Mouse (Mus musculus): ENCODE results near the gene Wipi1.
"Not testable (repeated sequence)": the region's sequence is repeated elsewhere in the genome, so short reads cannot be mapped to it uniquely, and the experiment has no call there.

Gene Wipi1

DNA sequence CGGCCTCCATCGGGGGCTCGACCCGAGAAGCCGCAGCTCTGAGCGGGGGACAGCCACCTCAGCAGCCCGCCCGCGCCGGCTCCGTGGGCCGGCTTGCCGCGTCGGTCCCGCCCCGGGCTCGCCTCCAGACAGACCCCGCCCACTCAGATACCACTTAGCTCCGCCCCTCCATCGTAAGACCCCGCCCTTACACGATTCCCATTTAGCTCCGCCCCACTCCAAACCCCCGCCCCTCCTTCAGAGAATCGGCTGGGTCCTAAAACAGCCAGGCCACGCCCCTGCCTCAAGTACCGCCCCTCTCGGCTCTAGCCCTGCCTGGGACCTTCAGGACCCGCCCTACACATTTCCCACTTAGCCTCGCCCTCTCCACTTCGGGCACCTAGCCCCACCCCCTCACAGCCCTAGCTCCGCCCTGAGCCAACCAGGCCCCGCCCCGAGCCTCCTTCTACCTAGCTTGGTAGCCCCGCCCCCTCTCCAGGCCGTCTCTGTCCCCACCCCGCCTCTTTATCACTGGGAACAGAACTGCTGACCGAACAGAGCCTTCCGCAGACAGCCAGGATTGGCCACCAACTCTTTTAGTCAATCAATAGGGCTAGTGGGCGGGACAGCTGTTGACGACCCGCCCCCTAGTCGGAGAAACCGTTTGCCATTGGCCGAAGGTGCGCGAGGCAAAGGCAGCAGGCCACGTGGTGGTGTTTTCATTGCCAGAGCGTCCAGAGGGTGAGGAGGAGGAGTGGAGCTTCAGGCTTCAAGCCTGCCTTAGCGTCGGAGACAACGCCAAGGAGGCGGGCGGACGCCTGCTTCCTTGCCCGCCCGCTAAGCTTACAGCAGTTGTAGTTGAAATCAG is at the start of gene Wipi1:
TSS of gene Wipi1 (minus strand) at position 665 of the 847 bp plus-strand sequence.
- DNase-seq (ENCODE audit: low read depth, low spot score) = peak; percentile 99

DNA sequence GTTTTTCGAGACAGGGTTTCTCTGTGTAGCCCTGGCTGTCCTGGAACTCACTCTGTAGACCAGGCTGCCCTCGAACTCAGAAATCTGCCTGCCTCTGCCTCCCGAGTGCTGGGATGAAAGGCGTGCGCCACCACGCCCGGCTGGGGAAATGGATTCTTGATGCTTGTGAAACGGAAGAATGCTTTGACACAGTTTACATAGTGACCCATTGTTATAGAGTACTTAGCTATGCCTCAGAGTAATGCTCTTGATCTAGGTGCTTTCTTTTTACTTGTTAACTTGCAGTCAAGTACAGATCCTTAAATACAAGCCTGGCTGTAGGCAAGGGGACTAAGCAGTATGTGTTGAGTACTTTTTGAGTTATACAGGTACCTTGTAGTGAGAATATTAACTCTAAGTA is 48.8 kb upstream of the Wipi1 start:
- DNase-seq (ENCODE audit: low read depth, low spot score) = not testable (repeated sequence)

DNA sequence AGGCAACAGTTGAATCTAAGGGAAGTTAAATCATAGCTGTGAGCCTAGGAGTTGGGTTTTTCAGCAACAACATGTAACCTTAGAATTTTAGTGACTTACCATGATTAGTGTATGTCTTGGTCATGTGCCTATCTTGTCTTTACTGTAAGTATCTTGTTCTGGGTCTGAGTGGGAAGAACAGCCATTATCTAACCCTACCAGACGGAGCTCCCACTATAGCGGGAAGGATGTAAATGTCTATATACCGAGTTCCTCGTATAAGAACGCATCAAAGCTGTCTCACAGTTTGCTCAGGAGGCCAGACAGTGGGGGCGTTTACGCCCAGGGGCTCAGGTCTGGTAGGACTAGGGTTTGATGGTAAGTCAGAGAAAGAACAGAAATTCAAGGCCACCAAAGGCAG is 44.5 kb upstream of the Wipi1 start:
- DNase-seq (ENCODE audit: low read depth, low spot score) = no peak

GRCm38 (mm10) chr11:109654581-109654980 is 42.8 kb upstream of the Wipi1 start:
- no peak for DNase-seq (ENCODE audit: low read depth, low spot score)

GRCm38 (mm10) chr11:109653201-109653600 is 41.4 kb upstream of the Wipi1 start:
- DNase-seq (ENCODE audit: low read depth, low spot score) = no peak

DNA sequence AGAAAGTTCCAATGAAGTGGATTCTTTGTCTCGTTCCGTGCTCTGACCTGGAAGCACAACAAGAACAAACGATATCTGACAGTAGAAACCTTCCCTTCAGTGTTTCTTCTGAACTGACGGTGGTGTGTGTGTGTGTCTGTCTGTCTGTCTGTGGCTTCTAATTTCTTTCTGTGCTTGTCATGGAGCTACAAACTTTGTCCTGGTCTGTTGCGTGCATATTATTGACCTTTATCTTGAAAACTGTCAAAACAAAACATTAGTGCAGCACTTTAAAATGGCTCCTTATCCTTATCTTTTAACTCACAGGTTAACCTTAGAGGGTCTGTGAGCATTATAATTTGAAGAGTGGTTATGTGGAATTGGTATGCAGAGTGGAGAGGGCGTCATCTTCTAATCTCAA is 40.7 kb upstream of the Wipi1 start:
- DNase-seq (ENCODE audit: low read depth, low spot score) = no peak

- no peak for DNase-seq (ENCODE audit: low read depth, low spot score)
These were observed 39.8 kb upstream of the Wipi1 start for GRCm38 (mm10) chr11:109651566-109652024.

GRCm38 (mm10) chr11:109650788-109651565 is 39.2 kb upstream of the Wipi1 start:
- DNase-seq (ENCODE audit: low read depth, low spot score) = peak; percentile 80

GRCm38 (mm10) chr11:109649975-109650701 is 38.4 kb upstream of the Wipi1 start:
- no peak for DNase-seq (ENCODE audit: low read depth, low spot score)

- no peak for DNase-seq (ENCODE audit: low read depth, low spot score)
These were observed 37.4 kb upstream of the Wipi1 start, which contains the start of gene Prkar1a for GRCm38 (mm10) chr11:109649206-109649605. Gene Prkar1a, plus strand, starts transcription at chr11:109649405.

- DNase-seq (ENCODE audit: low read depth, low spot score) = no peak
These were observed 36.7 kb upstream of the Wipi1 start for GRCm38 (mm10) chr11:109648510-109648909.

DNA sequence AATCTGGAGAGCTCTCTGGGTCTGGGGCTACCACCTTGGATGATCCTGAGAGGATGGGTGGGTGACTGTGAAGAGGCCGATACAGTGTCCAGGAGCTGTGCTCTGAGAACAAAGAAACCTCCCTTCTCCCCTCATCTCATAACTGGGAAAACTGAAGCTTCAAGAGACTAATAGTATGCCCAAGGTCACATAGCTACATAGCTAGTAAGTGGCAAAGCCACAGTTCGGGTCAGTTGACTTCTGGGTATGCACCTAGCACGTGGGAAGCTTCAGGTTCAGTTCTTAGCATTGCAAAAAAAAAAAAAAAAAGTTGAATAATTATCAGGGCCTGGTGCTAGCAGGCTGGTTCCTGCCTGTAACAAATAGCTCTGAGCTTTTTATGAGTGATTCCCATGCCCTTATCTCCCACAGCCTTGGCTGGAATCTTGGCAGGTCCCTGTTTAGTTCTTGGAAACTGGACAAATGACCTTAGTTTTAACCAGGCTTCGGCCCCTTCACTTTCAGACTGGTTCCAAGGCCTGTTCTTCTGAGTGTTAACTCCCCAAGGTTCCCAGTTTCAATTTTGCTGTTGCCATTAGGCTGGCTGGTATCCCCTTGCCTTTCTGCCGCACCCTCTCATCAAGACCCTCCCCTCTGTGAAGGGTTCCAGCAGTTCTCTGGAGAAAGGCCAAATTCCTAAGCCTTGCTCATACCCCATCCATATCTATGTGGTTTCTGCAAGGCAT is 29.9 kb upstream of the Wipi1 start:
- no peak for DNase-seq (ENCODE audit: low read depth, low spot score)

DNA sequence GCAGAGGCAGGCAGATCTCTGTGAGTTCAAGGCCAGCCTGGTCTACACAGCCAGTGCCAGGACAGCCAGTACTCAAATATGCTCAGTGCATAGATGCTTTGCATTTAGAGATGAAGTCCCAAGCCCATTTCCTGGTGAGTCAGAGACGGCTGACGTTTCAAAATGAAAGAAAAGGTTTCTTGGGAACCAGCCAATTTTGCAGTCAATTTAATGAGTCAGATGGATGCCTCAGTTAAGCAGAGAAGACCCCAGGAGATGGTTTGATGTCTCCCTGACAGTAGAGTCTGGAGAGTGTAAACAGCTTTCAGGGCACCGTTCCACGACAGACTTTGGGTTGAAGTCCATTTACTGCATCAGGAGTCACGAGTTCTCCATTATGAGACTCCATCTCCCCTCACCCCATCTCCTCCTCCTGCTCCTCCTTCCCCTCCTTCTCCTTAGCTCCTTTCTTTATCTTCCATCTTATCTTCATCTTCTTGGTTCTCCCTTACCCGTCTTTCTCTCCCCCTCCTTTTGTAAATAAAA is 24.2 kb upstream of the Wipi1 start:
- DNase-seq (ENCODE audit: low read depth, low spot score) = no peak

- DNase-seq (ENCODE audit: low read depth, low spot score) = no peak
These were observed 23.2 kb upstream of the Wipi1 start for GRCm38 (mm10) chr11:109634928-109635327.

GRCm38 (mm10) chr11:109629021-109629521 is 17.3 kb upstream of the Wipi1 start:
- no peak for DNase-seq (ENCODE audit: low read depth, low spot score)

DNA sequence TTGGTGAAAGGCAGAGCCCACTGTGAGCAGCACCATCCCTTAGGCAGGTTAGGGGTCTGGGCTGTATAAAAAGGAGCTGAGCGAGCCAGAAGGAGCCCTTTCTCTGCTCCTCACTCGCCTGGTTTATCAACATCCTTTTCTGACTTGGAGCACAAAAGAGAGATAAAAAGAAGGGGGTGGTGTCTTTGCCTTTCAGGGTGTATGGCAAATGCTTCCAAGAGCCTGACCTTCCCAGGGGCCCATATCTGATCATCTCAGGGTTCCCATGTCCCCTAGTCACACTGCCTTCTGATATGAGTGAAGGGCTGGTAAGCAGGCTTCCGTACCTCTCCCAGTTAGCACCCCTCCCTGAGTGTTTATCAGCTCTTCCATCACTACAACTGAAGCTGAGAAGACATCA is 16.3 kb upstream of the Wipi1 start:
- no peak for DNase-seq (ENCODE audit: low read depth, low spot score)

DNA sequence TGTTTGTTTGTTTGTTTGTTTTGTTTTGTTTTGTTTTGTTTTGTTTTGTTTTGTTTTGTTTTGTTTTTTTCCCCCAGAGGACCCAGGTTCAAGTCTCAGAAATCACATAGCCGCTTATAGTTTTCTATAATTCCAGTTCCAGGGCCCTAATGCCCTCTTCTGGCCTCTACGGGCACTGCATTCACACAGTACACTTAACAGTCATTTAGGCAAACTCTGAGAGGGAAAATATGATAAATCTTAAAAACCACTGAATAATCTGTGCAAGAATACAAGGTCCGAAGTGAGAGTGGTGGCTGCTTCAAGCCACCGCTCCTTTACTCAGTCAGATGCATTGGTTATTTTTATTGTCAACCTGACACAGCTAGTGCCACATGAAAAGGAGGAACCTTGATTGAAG is 15.9 kb upstream of the Wipi1 start:
- DNase-seq (ENCODE audit: low read depth, low spot score) = no peak

DNA sequence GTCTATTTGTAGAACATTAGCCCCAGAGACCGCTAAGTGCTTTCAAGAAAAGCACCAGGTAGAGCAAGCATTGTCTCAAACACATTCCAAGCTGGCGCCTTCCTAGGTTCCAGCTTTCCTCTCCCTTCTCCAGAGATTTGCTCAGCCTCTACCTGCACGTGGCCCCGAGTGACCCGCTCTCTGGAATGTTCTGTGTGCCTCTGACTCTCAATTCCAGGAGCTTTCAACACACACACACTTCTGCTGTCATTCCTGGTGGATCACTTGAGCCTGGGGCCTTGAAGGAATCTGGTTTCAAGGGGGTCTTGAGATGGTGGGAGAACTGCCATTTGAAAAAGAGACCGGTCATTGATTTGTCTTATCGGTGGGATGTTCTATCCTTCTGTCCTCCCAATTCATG is 11.5 kb upstream of the Wipi1 start:
- no peak for DNase-seq (ENCODE audit: low read depth, low spot score)

GRCm38 (mm10) chr11:109622518-109623037 is 10.8 kb upstream of the Wipi1 start:
- no peak for DNase-seq (ENCODE audit: low read depth, low spot score)

DNA sequence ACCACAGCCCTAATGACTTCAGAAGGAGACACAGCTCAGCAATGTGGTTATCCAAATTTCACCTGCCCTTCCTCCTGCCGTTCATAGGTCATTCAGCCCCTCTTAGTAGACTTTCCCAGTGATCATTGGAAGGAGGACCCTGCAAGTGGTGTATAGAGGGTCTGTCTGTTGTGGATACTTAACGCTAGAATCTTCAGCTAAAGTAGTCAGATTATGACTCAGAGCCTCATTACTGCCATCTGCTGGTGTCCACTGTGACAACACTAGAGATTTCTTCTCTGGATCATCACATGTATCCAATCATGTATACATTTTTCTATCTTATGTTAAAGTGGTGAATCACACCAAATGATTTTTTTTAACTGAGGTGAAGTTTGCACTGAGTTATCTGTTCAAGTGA is 9.4 kb upstream of the Wipi1 start:
- peak; percentile 59 for DNase-seq (ENCODE audit: low read depth, low spot score)

DNA sequence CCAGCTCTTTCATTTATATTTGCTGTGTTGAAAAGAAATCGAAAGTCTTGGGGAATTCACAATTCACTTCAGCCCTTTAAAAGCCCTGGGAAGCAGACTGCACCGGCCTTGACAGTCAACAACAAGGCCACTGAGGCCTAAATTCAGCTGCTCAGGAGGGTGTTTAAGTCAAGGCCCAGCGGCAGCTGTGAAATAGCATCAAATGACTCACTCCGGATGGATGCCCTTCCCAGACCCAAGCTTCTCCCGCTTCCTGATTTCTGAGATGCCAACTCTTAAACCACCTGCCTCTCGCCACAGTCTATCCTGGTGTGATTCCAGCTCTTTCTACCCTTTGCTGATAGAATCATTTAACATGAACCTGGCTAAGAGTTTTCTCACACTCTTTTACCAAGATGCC is 8.6 kb upstream of the Wipi1 start:
- DNase-seq (ENCODE audit: low read depth, low spot score) = no peak
